Mouse (Mus musculus) kidney, postnatal 36 days (tissue): Measurements from ENCODE around the gene Hadha.

ENCODE experiments used
- DNase-seq, 2 experiments: peaks; one replicate each; pipeline ENCODE4 v3.0.0; 2021 to 2022; ENCODE audit warnings: mixed read lengths in 2 of 2

The Hadha gene

DNA sequence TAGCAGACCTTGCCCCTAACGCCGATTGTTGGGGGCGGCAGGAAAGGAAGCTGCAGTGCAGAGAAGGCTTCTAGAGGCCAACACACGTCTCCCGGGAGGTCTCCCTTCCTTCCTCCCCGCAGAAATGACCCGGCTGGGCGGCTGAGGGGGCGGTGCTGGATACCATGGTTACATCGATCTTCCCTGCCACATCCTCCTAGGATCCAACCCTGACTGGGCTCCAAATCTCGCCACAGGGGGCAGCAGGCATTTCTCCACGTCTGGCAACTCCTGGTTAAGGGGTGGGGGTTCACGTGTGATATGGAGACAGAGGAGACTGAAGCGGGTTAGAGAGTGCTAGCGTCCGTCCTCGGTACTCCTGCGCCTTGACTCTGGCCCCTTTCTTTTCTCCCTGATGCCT is 43.8 kb downstream of the Hadha start:
- DNase-seq: peak in 1 of 2 experiments; percentile 54

DNA sequence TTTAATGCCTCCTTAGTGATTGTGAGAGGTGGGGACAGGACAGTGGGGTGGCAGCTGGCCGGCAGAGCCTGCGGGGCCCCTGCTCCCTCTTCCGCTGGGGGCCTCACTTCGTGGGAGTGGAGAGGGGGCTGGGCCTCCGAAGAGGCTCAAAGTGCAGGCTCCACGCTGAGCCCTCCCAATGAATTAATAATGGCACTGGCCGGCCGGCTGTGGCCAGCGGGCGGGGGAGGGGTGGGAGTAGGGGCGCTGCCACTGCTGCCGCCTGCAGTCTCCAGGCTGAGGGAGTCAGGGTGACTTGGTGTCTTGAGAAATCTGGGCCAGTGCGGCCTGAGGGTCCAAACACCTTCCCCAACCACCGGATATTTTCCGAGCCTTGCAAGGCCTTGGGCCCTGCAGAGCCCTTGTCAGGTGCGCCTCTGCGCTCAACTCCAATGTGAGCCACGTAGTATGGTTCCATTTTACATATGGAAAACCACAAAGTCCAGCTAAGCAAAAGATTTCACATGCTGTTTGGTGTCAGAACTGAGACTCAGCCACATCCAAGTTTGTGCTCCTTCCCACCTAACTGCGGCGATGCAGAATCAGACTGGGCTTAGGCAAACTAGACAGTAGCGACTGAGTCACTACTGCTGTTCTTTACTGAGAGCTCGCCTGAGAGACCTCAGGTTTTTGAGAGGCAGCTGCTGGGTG is 44.4 kb downstream of the Hadha start:
- no peak for DNase-seq

DNA sequence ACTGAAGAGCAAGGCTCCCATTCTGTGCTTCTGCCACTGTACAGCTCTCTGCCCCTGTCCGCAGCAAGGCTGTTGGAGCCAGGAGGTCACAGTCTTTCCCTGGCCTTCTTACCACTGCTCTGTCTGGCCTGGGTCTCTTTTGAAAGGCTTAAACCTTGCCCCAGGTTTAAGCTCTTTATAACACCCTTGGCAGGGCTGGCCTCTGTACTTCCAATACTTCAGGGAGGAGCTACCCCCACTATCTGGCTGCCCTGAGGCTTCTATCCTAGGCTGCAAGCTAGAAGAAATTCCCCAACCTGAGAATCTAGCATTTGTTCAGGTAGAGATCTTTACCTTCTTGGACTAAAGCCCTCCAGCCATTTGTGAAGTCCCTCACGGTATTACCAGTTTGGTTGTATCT is 45.1 kb downstream of the Hadha start:
- DNase-seq: no peak

DNA sequence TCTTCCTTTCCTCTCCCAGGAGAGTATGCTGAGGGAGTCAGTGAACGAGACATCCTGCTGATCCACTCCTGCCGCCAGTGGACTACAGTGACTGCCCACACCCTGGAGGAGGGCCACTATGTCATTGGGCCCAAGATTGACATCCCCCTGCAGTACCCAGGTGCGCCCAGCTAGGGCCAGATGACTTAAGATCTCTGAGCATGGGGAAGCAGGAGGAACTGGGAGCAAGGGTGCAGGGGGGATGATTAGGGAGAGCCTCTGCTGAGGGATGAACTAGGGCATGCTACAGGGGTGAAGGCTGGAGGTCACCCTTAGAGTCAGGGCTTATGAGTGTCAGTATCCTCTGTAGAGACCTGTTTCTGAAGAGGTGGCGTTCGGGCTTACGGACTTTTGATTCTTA is 46.7 kb downstream of the Hadha start:
- DNase-seq: no peak

DNA sequence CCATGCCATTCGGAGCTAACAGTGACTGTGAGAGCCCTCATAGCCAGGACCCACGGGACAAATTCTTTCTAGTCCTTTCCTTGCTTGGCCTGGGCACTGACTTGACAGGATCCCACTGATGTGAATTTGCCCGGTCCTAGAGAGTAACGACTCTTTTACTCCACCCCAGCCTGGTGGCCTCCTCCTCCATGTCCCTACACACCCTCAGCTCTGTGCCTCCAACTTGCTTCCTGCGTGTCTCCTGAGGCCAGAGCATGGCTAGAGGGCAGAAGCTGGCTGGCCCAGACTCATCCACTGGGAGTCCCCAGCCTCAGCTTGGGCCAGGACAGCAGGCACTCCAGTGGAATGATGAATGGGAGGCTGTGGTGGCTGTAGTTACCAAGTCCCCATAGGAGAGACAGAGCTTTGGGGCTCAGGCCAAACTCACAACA is 47.3 kb downstream of the Hadha start:
- no peak for DNase-seq

DNA sequence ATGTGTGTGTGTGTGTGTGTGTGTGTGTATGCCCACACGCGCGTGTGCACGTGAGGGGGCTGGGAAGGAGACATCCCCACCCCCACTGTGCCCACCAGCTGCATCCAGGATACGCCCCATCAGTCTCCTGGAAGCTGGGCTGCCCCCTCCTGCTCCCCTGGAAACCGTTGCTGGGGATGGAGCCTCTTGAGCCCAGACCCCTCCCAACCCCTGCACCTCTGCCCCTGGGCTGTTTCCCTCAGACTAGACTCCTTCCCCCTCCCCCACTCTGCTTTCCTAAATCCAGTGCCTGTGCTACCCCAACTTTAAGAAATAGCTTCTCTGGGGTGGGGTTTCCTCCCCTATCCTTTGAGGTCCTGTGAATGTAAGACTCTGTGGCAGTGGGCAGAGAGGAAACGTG is 47.8 kb downstream of the Hadha start:
- no peak for DNase-seq

DNA sequence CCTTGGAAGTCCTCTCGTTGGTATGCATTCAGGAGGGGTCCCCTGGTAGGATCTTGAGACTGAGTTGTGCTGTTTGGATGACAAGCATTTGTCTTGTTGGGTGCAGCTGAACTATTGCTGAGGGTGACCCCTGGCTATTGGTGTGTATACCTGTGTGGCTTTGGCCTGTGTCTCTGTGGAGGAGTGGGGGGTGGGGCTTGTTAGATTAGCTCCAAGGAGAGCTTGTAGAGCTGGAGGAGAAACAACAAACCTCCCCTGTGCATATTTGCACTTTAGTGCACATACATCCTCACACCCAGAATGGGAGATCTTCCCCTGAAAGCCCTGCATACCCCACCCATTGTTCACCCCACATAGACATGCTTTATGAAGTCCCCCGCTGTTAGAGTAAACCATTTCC is 48.2 kb downstream of the Hadha start:
- no peak for DNase-seq

DNA sequence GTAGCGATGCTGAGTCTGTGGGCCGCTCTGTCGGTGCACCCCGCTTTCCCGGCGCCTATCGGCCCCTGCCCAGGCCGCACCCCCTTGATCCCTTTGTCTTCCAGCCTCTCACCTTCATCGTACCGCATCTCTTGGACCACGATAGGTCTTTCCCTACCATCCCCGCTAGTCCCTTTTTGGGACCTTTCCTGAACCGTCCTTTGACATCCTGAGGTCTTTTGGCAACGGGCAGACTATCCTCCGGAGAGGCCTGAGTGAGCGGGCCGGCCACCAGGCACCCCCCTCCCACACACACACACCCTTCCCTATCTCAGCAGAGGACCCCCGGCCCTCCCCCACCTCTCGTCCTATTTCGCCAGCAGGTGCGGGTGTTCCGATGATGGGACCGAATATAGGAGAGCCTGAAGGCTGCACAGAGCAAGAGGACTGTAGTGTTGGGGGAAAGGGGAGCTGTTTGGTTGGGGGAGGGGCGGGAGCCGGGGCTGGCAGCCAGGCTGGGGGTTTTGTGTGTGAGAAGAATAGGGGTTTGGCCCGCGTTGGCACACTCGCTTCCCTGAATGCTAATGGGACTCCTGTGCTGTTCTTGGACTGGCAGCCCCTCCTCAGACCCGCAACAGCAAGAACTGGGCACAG is 49.2 kb downstream of the Hadha start, which contains the start of gene 3110082J24Rik:
TSS of gene 3110082J24Rik (minus strand) at position 419 of the 633 bp plus-strand sequence.
- DNase-seq: no peak

DNA sequence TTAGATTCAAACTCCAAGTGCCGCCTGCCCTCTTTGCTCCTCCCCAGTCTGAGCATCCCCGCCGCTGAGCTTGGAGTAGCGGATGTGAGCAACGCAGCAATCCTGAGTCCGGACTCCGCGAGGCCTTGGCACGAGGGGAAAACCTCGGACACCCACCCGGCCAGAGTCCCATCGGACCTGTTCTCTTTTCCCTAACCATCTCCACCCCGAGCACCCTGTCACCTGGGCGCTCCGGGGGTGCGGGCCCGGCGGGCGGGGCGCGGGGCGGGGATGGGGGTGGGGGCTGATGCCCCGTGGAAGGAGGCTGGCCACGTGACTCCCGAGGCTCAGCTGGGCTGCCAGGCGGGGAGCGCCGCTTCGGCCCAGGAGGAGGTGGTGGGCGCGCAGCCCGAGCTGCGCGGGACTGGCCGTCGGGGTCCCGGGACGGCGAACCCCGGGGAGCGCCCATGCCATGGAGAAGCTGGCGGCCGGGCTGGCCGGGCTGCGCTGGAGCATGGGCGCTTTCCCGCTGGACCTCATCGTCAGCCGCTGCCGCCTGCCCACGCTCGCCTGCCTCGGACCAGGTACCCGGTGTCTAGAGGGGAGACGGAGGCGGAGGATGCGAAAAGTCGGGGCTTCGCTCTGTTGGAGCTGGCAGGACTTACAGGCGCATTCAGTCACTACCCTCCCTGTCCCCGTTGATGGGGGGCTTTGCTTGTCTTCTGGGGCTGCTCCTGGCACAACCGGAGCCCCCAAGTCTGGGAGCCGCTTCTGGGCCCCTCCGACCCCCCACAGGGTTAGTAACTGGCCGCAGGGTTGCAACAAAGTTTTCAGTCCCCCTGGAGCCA is 49.9 kb downstream of the Hadha start, which contains the start of gene Garem2:
TSS of gene Garem2 (plus strand) at position 321 of the 827 bp plus-strand sequence.
- DNase-seq: peak in 1 of 2 experiments; percentile 43

DNA sequence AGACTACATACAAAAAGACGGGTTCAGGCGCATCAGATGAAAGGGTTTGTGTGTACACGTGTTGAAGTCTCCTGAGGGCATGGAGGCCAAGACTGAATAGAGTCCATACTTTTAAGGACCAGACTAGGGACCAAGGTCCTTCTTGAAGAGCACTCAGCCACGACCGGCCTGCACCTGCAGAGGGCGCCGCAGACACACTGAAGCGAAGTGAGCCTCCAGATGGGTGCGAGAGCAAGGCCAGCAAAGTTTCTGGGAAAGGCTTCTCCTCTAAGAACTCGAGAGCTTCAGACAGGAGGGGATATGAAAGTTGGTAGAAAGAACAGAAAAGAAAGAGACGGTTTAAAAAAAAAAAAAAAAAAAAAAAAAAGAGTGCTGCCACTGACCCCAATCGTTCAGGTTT is 50.6 kb downstream of the Hadha start:
- peak; percentile 54 to 85 for DNase-seq

DNA sequence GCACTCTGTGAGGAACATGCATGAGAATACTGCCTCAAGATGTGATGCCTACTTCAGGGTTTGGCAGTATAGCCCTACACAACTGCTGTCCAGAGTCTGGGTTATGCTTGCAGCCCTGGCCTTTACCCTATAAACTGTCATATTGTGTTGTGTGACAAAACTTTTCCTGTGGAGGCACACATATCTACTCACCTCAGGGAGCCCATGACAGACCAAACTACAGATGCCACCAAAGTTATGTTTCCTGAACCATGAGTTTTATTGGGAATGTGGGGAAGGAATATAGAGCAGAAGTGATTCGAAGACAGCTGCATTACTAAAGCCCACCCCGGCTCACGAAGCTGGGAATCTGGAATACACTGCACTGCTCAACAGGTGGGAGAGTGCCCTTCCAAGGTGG is 51.6 kb downstream of the Hadha start:
- DNase-seq: no peak

DNA sequence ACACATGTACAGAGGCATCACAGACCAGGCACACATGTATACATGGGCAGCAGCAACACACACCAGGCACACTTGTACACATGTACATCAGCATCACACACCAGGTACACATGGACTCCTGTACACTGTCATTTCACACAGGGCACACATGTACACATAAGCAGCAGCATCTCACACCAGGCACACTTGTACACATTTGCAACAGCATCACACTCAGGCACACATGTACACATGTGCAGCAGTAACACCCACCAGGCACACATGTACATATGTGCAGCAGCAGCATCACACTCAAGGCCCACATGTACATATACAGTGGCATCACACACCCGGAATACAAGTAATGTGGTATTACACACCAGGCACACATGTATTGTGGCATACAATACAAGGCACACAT is 56.7 kb downstream of the Hadha start:
- no peak for DNase-seq

DNA sequence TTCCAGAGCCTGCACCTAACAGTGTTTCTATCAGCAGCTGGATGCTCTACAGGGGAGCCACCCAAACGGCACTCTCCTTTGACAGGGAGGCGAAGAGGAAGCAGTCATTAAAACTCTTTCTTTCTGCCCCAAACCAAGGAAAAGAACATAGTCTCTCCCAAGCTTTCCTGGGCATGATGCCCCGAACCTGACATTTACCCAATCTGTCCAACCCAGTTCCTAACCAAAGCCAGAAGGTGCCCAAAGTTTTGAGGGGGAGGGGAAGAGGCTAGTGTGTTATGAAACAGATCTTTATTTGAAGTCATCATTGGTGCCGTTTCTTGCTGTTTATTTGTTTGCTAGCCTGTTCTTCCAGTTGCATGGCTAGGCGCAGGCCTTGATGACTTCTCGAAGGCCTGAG is 59.2 kb downstream of the Hadha start:
- no peak for DNase-seq

DNA sequence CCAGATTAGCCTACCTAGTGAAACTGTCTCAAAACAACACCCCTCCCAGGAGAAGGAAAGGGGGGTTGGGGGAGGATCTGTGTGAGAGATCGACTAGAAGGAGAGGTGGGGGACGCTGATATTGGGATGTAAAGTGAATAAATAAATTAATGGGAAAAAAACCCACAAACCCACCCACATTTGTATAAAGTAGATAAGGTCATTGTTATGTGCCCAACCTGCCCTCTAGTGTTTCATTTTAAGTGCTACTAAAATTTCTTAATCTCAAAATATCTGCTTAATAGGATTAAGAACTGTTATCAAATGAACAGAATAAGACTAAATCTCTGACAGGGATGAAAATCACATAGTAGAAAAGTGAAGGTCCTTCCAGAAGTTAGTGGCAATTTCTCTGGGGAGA is 60.6 kb downstream of the Hadha start:
- DNase-seq: no peak

DNA sequence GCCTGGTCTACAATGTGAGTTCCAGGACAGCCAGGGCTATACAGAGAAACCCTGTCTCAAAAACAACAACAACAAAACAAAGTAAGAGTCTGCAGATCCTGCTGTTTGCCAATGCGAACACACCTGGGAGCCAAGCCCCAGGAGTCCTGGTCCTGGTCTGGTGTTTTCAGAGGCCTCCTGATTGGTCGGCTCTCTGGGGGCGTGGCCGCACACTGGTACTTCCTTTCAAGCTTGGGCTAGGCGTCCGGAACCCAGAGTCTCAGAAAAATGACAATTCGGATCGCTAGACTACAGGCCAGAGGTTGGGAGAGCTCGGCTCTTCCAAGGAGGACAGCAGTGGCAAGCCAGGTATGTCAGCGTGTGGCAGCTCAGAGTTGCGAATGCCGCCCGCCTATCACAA is 62.3 kb downstream of the Hadha start:
- DNase-seq: no peak

DNA sequence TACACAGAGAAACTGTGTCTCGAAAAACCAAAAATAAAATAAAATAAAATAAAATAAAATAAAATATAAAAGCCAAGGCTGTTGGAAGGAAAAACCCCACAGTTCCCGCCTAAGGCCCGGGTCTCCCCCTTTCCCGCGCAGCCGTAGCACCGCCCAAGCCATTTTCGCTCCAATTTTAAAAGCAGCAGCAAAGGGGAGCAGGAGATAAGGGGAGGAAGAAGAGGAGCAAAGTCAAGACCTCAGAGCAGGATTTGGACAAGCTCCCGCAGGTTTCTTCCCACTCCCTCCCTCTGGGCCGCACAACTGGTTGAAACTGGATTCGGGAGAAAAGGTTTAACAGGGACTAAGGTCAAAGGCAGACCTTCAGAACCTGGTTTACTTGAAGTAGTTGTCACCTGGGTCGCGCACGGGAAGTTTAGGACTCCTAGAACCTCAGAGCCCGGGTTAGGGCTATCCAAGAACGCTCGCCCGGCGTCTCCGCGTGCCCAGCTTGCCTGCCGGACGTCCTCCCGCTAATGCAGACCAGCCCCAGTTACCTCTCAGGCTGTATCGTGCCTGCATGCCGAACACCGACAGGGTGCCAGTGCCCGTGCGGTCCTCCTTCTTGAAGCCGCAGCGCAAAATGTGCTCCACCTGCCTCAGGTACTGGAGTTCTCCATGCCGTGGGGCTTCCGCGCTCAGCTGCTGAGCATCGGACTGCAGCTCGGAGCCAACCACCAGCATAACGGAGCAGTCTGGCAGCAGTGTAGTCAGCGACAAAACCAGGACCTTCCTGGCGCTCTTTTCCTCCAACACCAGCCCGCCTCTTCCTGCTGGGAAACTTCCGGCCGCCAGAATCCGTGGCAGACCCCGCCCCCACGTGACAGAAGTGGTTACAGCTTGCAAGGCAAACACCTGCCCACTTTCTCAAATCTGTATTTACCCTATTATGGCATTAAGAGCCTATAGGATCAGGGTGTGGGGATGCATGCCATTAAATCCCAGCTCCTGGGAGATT is 81.8 kb downstream of the Hadha start, which contains the start of gene Tyms:
TSS of gene Tyms (minus strand) at position 793 of the 997 bp plus-strand sequence.
- peak; percentile 87 to 93 for DNase-seq

DNA sequence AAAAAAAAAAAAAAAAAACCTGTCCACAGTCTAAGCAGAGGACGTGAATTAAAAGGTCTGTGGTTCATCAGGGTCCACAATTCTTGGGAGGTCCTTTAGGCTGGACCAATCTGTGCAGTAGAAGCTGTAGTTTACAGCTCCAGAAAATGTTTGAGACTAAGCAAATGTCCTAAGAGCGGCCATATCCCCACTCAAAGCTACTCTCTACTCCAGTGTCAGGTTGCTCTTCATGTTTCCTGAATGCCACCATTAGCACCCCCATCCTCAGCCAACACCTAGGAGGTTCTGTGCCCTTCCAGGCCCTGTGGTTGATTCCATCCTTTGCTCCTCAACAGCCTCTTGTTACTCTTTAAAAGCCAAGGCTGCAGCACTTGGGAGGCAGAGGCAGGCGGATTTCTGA is 82.6 kb downstream of the Hadha start:
- no peak for DNase-seq

DNA sequence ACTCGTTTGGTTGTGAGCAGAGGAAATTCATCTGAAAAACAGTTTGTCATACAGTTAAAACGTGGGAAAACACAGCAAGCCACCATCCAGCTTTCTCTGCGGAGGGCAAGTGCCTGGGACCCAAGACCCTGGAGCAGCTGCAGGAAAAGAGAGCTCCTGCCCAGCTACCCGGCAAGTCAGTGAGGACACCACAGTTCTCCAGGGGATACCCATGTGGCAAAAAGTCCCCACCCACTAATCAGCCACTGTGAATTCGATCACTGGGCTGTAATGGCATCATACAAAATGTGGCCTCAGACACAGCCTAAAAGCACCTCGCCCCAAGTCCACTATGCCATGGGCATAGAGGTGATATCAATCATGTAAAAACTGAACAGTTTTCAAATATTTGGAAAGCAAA is 83.3 kb downstream of the Hadha start:
- no peak for DNase-seq
